Mouse (Mus musculus) heart, adult 18-20 months (tissue): ENCODE measurements around the gene Ccdc9. TPM values are rescaled to one million over a fixed set of nuclear protein-coding genes. Genes with fewer than 3 reads are reported as not detected.
"Not testable (repeated sequence)": the region's sequence is repeated elsewhere in the genome, so short reads cannot be mapped to it uniquely, and the experiment has no call there.

Experiments
- DNase-seq, 2 experiments: peaks; one replicate each; pipeline ENCODE4 v3.0.0; 2021 to 2022; ENCODE audit warnings: mixed read lengths in 1 of 2
- total RNA-seq, 2 experiments: library from RNA; stranded (reverse); gene quantifications; 2 replicates each; pipeline ENCODE4 v1.2.3; 2021

Ccdc9 gene
- total RNA-seq, 2 experiments from 2014 or later = 26.3 to 29.6 TPM

DNA sequence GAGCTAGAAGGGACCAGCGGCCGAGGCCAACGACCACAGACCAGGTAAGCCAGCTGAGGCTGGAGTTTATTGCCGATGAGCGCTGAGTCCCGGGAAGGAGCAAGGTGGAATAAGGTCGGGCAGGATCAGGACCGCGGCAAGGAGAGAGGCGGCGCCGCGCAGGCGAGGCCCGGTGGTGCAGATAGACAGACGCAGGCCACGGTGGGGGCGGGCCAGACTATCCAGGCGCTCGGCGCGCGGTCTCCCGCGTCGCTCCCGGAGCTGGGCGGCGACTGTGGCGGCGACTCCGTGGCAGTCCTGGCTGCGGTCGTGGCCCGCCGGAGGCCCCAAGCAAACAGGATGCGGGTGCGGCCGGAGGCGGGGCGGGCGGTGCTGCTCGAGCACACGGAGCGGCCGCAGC lies 13.9 kb downstream of the Ccdc9 start:
- peak; percentile 71 to 72 for DNase-seq

DNA sequence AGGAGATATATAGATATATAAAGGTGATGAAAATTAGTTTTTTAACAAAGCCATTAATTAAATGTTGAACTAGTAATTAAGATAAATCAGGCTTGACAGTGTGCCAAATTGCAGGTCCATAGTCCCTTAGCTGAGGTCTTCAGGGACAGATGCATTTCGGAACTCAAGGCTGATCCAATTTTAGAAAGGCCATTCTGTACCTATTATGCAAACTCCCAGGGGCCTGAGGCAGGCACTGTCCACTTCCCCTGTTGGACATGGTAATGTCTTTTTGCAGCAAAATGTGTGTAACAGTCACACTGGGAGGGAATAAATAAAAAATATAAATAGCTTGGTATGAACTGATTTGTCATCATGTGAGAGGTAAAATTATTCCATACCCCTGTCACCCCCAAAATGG lies 15.5 kb downstream of the Ccdc9 start:
- no peak for DNase-seq

DNA sequence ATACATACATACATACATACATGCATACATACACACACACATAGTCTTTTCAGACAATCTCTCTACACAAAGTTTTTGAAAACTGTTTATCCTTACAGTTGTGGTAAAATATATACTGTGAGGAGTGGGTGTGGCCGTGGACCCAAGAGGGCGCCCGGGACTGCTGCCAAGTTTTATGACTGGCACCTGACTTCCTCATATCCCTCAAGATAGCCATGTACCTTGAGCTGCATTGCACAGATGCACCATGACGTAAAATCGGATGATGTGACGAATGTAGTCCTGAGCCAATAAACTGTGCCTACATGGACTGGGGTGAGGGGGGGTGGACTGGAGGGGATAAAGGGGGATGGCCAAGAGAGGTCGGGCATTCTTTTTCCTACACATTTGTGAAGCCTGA lies 20.0 kb downstream of the Ccdc9 start:
- not testable (repeated sequence) for DNase-seq

- no peak for DNase-seq
Observed at GRCm38 (mm10) chr7:16265856-16266255, 20.7 kb downstream of the Ccdc9 start.

DNA sequence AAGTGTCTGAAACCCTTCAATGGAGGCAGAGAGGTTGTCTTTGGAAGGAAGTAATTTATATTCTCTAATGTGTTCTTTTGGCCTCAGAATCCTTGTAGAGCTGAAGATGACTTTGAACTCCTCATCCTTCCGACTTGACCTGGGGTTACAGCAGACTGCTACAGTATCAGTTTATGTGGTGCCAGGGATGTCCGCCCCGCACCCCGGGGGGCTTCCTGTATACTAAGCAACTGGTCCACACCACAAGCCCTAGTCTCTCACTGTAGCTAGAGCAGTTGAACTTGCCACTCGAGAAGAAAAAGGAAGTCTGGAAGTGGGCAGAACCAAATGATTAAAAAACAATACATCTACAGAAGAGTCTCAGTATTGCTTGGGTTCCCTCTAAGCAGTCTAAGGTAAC lies 22.8 kb downstream of the Ccdc9 start:
- no peak for DNase-seq

DNA sequence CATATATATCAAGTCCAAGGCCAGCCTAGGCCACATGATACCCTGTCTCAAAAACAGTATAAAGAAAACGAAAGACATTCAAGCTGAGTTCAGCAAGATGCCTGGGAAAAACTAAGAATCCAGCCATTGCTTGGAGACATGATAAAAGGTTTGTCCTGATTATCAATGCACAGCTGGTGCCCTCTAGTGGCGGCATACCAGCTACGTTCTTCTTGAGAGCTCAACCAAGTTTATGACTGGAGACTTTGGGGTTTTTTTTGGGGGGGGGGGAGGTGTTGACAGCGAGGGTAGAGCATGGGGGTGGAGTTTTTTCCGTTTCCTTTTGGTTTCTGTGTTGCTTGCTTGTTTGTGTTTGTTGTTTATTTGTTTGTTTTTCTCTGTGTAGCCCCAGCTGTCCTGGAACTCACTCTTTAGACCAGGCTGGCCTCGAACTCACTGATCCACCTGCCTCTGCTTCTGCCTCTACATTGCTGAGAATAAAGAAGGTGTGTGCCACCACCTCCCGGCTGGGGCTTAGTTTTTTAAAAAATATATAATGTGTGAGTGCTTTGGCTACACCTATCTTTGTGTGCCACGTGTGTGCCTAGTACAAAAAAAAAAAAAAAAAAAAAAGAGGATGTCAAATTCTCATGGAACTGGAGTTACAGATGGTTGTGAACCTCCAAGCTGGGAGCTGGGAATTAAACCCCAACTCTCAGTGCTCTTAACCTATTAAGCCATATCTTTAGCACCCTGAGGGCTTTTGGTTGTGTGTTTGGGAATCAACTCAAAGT lies 23.4 kb downstream of the Ccdc9 start:
- peak; percentile 72 to 90 for DNase-seq

DNA sequence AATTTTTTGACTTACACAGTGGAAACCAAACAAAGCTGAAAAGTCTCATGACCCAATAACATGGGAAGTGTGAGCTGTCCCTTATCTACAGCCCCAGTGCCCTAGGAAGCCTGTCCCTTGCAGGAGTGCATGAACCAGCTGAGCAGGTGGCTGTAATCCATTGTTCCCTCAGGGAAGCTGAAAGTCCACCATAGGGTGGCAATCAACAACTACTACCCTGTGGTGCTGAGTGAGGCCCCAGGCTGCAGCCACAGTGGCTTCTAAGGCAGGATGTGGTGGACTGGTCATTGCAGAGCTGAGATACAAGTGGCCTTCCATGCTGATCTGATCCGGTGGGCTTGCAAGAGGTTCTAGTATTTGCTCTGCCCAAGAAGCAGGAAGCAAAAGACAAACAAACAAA lies 25.5 kb downstream of the Ccdc9 start:
- DNase-seq = no peak

DNA sequence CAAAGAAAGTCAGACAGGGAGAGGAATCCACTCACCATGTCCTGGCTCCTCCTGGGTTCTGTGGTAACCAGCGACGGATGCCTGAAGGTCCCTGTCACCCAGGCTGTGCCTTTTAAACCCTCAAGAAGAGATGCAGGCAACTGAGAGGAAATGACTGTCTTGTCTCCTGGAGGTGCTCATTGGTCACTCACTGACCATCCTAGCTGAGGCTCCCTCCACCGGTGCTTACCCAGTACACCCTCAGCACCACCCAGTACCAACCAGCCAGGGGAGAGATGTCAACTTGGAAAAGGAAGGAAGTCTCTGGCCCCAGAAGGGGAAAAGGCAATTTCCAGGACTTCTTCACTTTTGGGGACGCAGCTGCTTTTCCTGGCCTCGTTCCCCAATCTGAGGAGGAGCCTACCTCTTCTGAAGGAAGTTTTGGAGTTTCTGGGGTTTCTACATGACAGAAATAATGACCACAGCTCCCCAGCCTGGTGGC lies 27.4 kb downstream of the Ccdc9 start, which contains the start of gene C5ar1:
Gene C5ar1 (minus strand): TSS at position 431 of the 481 bp plus-strand sequence.
- DNase-seq = peak in 1 of 2 experiments; percentile 71

GRCm38 (mm10) chr7:16257830-16258229 lies 28.8 kb downstream of the Ccdc9 start:
- peak in 1 of 2 experiments; percentile 64 for DNase-seq

GRCm38 (mm10) chr7:16255963-16256362 lies 30.6 kb downstream of the Ccdc9 start:
- not testable (repeated sequence) for DNase-seq

DNA sequence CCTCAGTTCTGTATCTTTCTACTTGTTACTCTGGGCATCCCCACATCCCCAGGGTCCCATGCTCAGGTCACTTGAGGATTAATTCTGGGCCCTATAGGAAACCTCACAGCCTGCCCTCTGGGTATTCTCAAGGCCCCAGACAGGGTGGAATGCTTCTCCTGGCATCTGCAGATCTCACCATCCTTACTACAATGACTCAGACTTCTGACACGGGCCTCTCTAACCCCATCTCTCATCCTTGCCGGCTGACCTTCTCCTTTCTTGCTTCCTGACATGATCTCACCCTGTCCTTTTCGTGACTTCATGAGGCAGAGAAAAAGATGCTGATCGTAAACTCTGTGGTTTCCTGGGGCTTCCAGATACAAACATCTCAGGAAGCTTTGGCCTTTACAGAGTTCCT lies 32.4 kb downstream of the Ccdc9 start:
- DNase-seq = peak in 1 of 2 experiments; percentile 64

- no peak for DNase-seq
Observed at GRCm38 (mm10) chr7:16250687-16251086, 35.9 kb downstream of the Ccdc9 start.

- no peak for DNase-seq
Observed at GRCm38 (mm10) chr7:16245958-16246357, 40.6 kb downstream of the Ccdc9 start.

DNA sequence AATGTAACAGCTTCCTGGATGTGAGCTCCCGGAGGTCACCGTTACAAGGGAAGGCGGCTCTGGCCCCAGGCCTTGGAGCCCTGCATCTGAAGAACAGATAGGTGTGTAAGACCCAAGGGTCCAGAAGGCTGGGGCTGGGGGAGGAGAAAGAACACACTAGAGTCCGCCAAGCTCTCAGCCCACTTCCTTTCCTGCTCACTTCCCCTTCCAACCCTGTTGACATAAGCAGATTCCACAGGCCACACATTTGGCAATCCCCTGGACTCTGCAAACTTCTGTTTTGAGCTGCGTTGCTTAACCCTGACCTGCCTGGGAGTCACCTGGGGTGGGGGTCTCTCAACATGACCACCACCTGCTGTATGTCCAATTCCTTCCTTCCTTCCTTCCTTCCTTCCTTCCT lies 42.5 kb downstream of the Ccdc9 start, which contains the start of gene C5ar2:
Gene C5ar2 (minus strand): TSS at position 88 of the 400 bp plus-strand sequence.
- DNase-seq = peak in 1 of 2 experiments; percentile 72

GRCm38 (mm10) chr7:16242198-16242597 lies 44.4 kb downstream of the Ccdc9 start:
- no peak for DNase-seq

- DNase-seq = no peak
Observed at GRCm38 (mm10) chr7:16241787-16242186, 44.8 kb downstream of the Ccdc9 start.

DNA sequence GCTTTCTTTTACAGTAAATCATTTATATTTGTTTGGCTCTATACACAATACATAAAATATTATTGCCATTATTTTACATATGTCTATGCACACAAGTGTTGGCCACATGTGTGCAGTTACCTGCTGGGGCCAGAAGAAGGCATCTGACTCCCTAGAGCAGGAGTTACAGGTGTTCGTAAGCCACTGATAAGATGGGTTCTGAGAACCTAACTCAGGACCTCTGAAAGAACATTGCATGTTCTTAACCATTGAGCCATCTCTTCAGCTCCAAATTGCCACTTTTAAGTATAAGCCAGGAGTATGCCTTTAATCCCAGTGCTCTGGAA lies 45.7 kb downstream of the Ccdc9 start:
- DNase-seq = no peak

- no peak for DNase-seq
Observed at GRCm38 (mm10) chr7:16240281-16240977, 46.2 kb downstream of the Ccdc9 start.

- peak; percentile 69 to 79 for DNase-seq
Observed at GRCm38 (mm10) chr7:16239554-16239997, 47.0 kb downstream of the Ccdc9 start.

DNA sequence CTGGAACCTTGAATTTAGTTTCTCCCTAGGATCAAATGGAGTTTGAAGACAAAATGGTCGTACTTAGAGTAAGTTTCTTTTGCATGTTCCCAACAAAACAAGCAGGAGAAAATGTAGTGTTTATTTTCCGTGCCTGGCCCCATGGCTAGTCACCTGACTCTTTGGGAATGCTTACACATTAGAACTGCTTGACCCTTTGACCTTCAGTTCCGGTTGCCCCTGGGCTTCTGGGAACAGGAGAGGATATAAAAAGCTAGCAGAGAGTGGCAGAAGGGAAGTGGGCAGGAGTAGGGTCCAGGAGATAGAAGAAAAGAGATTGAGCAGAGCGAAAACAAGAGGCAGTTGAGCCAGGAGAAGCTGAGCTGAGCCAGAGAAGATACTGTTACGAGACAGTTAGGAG lies 56.7 kb downstream of the Ccdc9 start:
- peak; percentile 61 for DNase-seq
